Mouse (Mus musculus): Measurements from ENCODE around the gene Clpp.

The Clpp gene

DNA sequence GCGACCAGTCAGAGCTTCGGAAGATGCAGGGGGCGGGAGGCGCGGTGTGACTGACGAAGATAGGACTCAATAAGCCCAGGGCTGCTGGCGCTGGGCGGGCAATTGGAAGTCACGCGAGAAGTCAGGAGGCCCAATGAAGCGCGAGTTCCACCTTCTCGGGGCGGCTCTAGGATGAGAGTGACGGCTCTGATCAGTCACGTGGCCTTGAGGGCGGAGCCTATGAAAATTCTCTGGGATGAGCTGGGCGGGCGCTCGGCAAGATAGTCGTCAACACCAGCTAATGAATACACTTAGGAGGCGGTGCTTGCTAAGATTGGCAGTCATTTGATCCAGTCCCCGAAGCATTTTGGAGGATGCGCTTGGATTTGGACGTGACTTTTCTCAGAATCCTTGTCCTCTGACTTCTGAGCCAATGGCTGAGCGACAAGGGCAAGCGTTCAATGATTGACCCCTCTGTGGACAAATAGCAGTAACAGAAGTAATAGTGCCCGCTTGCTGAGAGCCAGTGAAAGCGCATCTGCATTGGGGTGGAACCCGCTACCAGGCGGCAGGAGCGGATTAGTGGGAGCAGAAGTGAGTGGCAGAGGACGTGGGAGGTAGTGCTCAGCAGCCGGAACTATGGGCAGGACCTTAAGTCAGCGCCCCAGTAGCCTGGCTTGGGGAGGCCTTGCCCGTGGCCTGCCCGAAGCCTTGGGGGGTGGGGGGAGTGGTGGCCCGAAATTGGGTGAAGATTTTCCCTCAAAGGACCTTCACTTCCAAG lies 41.7 kb downstream of the Clpp start:
- DNase-seq, result peak; percentile 100

DNA sequence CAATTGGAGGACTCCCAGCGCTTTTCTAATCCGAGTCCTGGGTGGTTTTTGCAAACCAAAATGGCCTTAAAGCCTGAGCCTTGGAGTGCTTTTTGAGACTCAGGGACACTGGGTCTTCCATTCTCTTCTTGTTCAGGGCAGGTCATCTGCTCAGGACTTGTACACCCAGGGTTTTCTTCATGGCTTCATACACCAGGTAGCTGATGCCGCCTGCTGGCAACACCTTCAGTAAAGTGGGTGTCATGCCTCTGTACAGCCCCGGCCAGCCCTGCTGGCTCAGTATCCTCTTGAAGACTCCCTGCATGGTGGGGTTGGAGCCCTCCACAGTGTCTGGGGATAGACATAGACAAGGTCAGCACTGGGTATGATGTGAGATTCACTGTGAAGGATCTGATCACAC lies 42.7 kb downstream of the Clpp start:
- DNase-seq, result no peak

DNA sequence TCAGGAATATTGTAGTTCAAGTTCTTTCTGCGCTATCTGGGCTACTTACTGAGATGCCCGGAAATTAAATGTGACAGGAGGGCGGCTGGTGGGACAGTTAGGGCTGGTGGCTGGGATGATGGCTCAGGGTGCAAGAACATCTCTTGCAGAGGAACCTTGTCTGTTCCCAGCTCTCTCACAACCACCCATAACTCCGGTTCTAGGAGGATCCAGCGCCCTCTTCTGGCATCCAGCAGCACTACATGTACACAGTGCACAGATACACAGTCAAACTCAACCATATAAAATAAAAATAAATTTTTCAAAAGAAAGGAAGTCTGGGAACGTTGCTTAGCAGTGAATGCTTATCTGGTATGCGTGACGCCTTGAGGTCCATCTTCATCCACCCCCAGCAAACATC lies 48.9 kb downstream of the Clpp start:
- no peak for DNase-seq

DNA sequence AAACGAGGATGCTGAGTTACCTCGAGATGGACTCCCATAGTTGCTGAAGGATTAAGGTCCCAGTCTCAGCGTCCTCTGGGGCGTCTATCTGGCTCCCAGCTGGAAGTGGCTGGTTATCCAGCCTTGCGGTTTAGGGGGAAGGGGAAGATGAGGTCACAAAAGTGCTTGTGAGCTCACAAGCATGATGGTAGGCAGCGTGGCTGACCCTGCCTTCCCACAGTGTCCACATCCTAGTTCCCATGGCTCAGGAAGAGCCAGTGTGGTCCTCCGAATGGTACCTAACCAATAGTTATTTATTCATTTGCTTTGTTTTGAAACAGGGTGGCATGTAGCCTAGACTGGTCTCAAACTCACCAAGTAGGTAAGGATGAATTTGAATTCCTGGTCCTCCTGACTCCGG lies 51.4 kb downstream of the Clpp start, which contains the start of gene Slc25a41:
Gene Slc25a41, minus strand, starts transcription at position 101 of the 400 bp plus-strand sequence.
- DNase-seq, result no peak
